In genomic region chr8:106336031-106336430, GRCm38 (mm10) we compare ENCODE assay signal across 11 mouse cellular contexts. TPM values are rescaled to one million over a fixed set of nuclear protein-coding genes. Genes with fewer than 3 reads are reported as not detected.
DNase-seq lines count a peak whose midpoint lies in the region; ATAC-seq and TF ChIP-seq lines count a peak whose summit lies in the region.
"Had no signal": no experiment of that assay in that cellular context is flagged by ENCODE, and none has a peak within 500 bp of the region (broad histone marks: within the 10 kb centered on the region; RNA-seq: fewer than 3 reads in every experiment).

No protein-coding gene starts in this region.

- H3K9ac ChIP-seq in kidney, embryonic 15.5 days, result no peak overlapping the region
- H3K9ac ChIP-seq in forebrain, embryonic 11.5 days (ENCODE audit: low read length), result peak overlapping the region; percentile 73
- H3K9ac ChIP-seq in intestine, embryonic 16.5 days (ENCODE audit: low read depth, low read length), result no peak overlapping the region
- H3K9ac ChIP-seq in stomach, embryonic 14.5 days (replicated peaks; ENCODE audit: low read depth, low read length), result no peak overlapping the region
- H3K9ac ChIP-seq: lung, embryonic 14.5 days had no signal

- H3K36me3 ChIP-seq in kidney, embryonic 15.5 days, result no peaks in the 10 kb centered on the region
- no peaks in the 10 kb centered on the region for H3K36me3 ChIP-seq in kidney, adult 2 months (ENCODE audit: control insufficient read depth, insufficient read depth, low read length)
- no peaks in the 10 kb centered on the region for H3K36me3 ChIP-seq in forebrain, embryonic 11.5 days (ENCODE audit: control insufficient read depth, insufficient read depth, low read length)
- no peaks in the 10 kb centered on the region for H3K36me3 ChIP-seq in intestine, embryonic 16.5 days (ENCODE audit: control insufficient read depth, insufficient read depth, low read length)
- no peaks in the 10 kb centered on the region for H3K36me3 ChIP-seq in stomach, embryonic 14.5 days (ENCODE audit: control insufficient read depth, insufficient read depth, low read length)

- peaks cover 29% of the 10 kb centered on the region for H3K4me1 ChIP-seq in kidney, embryonic 15.5 days
- no peaks in the 10 kb centered on the region; the same call in 1 of the 2 replicates for H3K4me1 ChIP-seq in kidney, adult 2 months (ENCODE audit: control insufficient read depth, insufficient read depth, low read length)
- H3K4me1 ChIP-seq in forebrain, embryonic 11.5 days (replicated peaks; ENCODE audit: control insufficient read depth, insufficient read depth, low read length), result peaks cover 2% of the 10 kb centered on the region; the same call in 1 of the 2 replicates
- H3K4me1 ChIP-seq in intestine, embryonic 16.5 days (ENCODE audit: control insufficient read depth, insufficient read depth, low read length), result peaks cover 8% of the 10 kb centered on the region
- peaks cover 12% of the 10 kb centered on the region; the same call in 1 of the 2 replicates for H3K4me1 ChIP-seq in stomach, embryonic 14.5 days (ENCODE audit: control insufficient read depth, insufficient read depth, low read length)

- 0 out of 2 replicates have a peak overlapping the region, but pooled peaks have one; percentile 13 for H3K4me2 ChIP-seq in kidney, embryonic 15.5 days
- H3K4me2 ChIP-seq in forebrain, embryonic 11.5 days (ENCODE audit: low read depth, low read length, severe bottlenecking), result peak overlapping the region; percentile 91
- H3K4me2 ChIP-seq in intestine, embryonic 16.5 days (ENCODE audit: low read depth, low read length), result no peak overlapping the region
- no peak overlapping the region; the same call in 1 of the 2 replicates for H3K4me2 ChIP-seq in stomach, embryonic 14.5 days (replicated peaks; ENCODE audit: low read depth, low read length)
- H3K4me2 ChIP-seq: lung, embryonic 14.5 days had no signal

- no peak for ATAC-seq in kidney, embryonic 15.5 days (replicated peaks; ENCODE audit: low FRiP score)
- no peak for ATAC-seq in forebrain, embryonic 11.5 days (replicated peaks; ENCODE audit: low FRiP score)
- no peak for ATAC-seq in intestine, embryonic 16.5 days
- ATAC-seq in stomach, embryonic 14.5 days (ENCODE audit: insufficient number of reproducible peaks, insufficient read depth, low FRiP score, low read depth), result no peak
- ATAC-seq: activated CD4-positive, CD25-positive, alpha-beta regulatory T cell, adult 4 months had no signal

- H3K9me3 ChIP-seq in kidney, embryonic 15.5 days (replicated peaks), result no peaks in the 10 kb centered on the region
- no peaks in the 10 kb centered on the region for H3K9me3 ChIP-seq in forebrain, embryonic 11.5 days (ENCODE audit: control insufficient read depth, low read length)
- H3K9me3 ChIP-seq in intestine, embryonic 16.5 days (ENCODE audit: control insufficient read depth, low read length), result no peaks in the 10 kb centered on the region
- no peaks in the 10 kb centered on the region for H3K9me3 ChIP-seq in stomach, embryonic 14.5 days (ENCODE audit: control insufficient read depth, low read depth, low read length)

- no peak for DNase-seq in kidney, adult 2 months
- DNase-seq in forebrain, embryonic 11.5 days (ENCODE audit: low spot score), result no peak
- DNase-seq in lung, postnatal 36 days, result no peak
- DNase-seq in spleen, adult 18-20 months, result no peak
- no peak for DNase-seq in kidney, adult 18-20 months
- DNase-seq: lung, embryonic 14.5 days had no signal

- TF ChIP-seq POLR2A in kidney, adult 2 months (IDR thresholded peaks at IDR 0.05; ENCODE audit: low read depth, low read length), result no peak

- no peak for TF ChIP-seq CTCF in kidney, adult 2 months (conservative IDR thresholded peaks at IDR 0.05; ENCODE audit: insufficient read depth, insufficient read length, low read depth, low read length)

- WGBS in kidney, embryonic 15.5 days, result 77% methylated on average over 4 of the region's 4 CpGs
- WGBS in kidney, adult 2 months, result 83% methylated on average over 4 of the region's 4 CpGs
- 76% methylated on average over 4 of the region's 4 CpGs for WGBS in forebrain, embryonic 11.5 days
- WGBS in intestine, embryonic 16.5 days, result 62% methylated on average over 4 of the region's 4 CpGs
- WGBS in stomach, embryonic 14.5 days, result 67% methylated on average over 4 of the region's 4 CpGs

- H3K27me3 ChIP-seq in kidney, embryonic 15.5 days, result peaks cover 44% of the 10 kb centered on the region
- H3K27me3 ChIP-seq in kidney, adult 2 months (replicated peaks; ENCODE audit: control insufficient read depth, insufficient read depth, low read length), result 0 out of 2 replicates have a peak, but pooled peaks cover 2% of the 10 kb centered on the region
- H3K27me3 ChIP-seq in forebrain, embryonic 11.5 days (ENCODE audit: control insufficient read depth, insufficient read depth, low read length), result peaks cover 10% of the 10 kb centered on the region
- peaks cover 18% of the 10 kb centered on the region; the same call in 1 of the 2 replicates for H3K27me3 ChIP-seq in intestine, embryonic 16.5 days (replicated peaks; ENCODE audit: control insufficient read depth, insufficient read depth, low read length)
- peaks cover 17% of the 10 kb centered on the region; the same call in 1 of the 2 replicates for H3K27me3 ChIP-seq in stomach, embryonic 14.5 days (ENCODE audit: control insufficient read depth, insufficient read depth, low read length)

- H3K27ac ChIP-seq in kidney, embryonic 15.5 days, result no peak overlapping the region
- H3K27ac ChIP-seq in kidney, adult 2 months (ENCODE audit: insufficient read depth, low read depth, low read length), result no peak overlapping the region
- H3K27ac ChIP-seq in forebrain, embryonic 11.5 days (ENCODE audit: low read depth, low read length), result no peak overlapping the region
- H3K27ac ChIP-seq in intestine, embryonic 16.5 days (ENCODE audit: low read length), result no peak overlapping the region
- no peak overlapping the region for H3K27ac ChIP-seq in stomach, embryonic 14.5 days (ENCODE audit: low read length)

- no peak overlapping the region for H3K4me3 ChIP-seq in kidney, embryonic 15.5 days (replicated peaks)
- H3K4me3 ChIP-seq in kidney, adult 2 months (ENCODE audit: insufficient read depth, low read depth, low read length), result no peak overlapping the region
- peak overlapping the region; percentile 49 for H3K4me3 ChIP-seq in forebrain, embryonic 11.5 days (ENCODE audit: low read depth, low read length)
- H3K4me3 ChIP-seq in intestine, embryonic 16.5 days (ENCODE audit: low read length), result peak overlapping the region; percentile 55
- H3K4me3 ChIP-seq in stomach, embryonic 14.5 days (ENCODE audit: low read depth, low read length), result peak overlapping the region; percentile 29; the same call in 1 of the 2 replicates
- H3K4me3 ChIP-seq: erythroblast, embryonic 14.5 days had no signal

RNA-seq across cellular contexts. Expression of gene Smpd3, which starts 1.8 kb away (rescaled TPM):
- polyA plus RNA-seq in kidney, embryonic 15.5 days (2015; fragmentation: Nextera tagmentation; extraction: Ambion mirVana), result 1.7 and 7.4 TPM in 2 replicates
- polyA plus RNA-seq in kidney, adult 2 months (2012; rRNA removed), result 0.84 and 1.1 TPM in 2 replicates
- 11.1 and 11.8 TPM in 2 replicates for polyA plus RNA-seq in forebrain, embryonic 11.5 days (2014; fragmentation: Nextera tagmentation; extraction: Ambion mirVana)
- 21.7 and 23.3 TPM in 2 replicates for polyA plus RNA-seq in intestine, embryonic 16.5 days (2015; fragmentation: Nextera tagmentation; extraction: Ambion mirVana)
- polyA plus RNA-seq in stomach, embryonic 14.5 days (2014; fragmentation: Nextera tagmentation; extraction: Ambion mirVana), result 9.7 and 10.7 TPM in 2 replicates
- polyA plus RNA-seq: activated CD4-positive, CD25-positive, alpha-beta regulatory T cell, adult 4 months; erythroblast, embryonic 14.5 days had no signal

Comparison
In these comparisons a context has a peak if more than half of its experiments do, and no peak if none do; other contexts are left out.
1. H3K4me2 ChIP-seq: peak in kidney, embryonic 15.5 days (single experiment) and forebrain, embryonic 11.5 days (single experiment); none in intestine, embryonic 16.5 days (single experiment) and stomach, embryonic 14.5 days (single experiment).
2. H3K4me3 ChIP-seq: peak in forebrain, embryonic 11.5 days (single experiment), intestine, embryonic 16.5 days (single experiment) and stomach, embryonic 14.5 days (single experiment); none in kidney, embryonic 15.5 days (single experiment) and kidney, adult 2 months (single experiment).